Mouse (Mus musculus): Measurements from ENCODE around the gene Kdm8.

- TF ChIP-seq CTCF (IDR thresholded peaks at IDR 0.05; ENCODE audit: control insufficient read depth, insufficient read depth, insufficient replicate concordance, low read depth, low read length) (peak; percentile 78; the same call in 1 of the 2 replicates), POLR2A (IDR thresholded peaks at IDR 0.05; ENCODE audit: control insufficient read depth, low read depth, low read length) (no peak)
Observed at GRCm38 (mm10) chr7:125469937-125470336, 25.5 kb downstream of the Kdm8 start.

Data from testis, adult 2 months (tissue).